Mouse (Mus musculus) megakaryocyte, embryonic 14.5 days (primary cell): ENCODE data around the gene Tmem252. TPM values are rescaled to one million over a fixed set of nuclear protein-coding genes. Genes with fewer than 3 reads are reported as not detected.
"Not testable (repeated sequence)": the region's sequence is repeated elsewhere in the genome, so short reads cannot be mapped to it uniquely, and the experiment has no call there.

ENCODE experiments used
- H3K27me3 ChIP-seq: replicated peaks from 2 replicates; pipeline ENCODE3; 2012; ENCODE audit warnings: inconsistent platforms
- H3K36me3 ChIP-seq: replicated peaks from 2 replicates; pipeline ENCODE3; 2012; ENCODE audit warnings: low read length, inconsistent platforms, mixed read lengths
- H3K4me1 ChIP-seq: 2 replicates; pipeline ENCODE4 v1.6.1; 2012; ENCODE audit warnings: inconsistent platforms
- H3K4me3 ChIP-seq: replicated peaks from 2 replicates; pipeline ENCODE3; 2012; ENCODE audit warnings: moderate library complexity, mild to moderate bottlenecking, inconsistent platforms
- H3K9me3 ChIP-seq: 2 replicates; pipeline ENCODE4 v1.6.1; 2012; ENCODE audit warnings: inconsistent platforms
- FLI1 ChIP-seq: IDR thresholded peaks from 2 replicates; pipeline ENCODE4 v1.6.1; 2012; ENCODE audit warnings: low read length, inconsistent platforms, mixed read lengths
- GATA1 ChIP-seq: IDR thresholded peaks from 3 replicates; pipeline ENCODE4 v1.6.1; 2012; ENCODE audit warnings: mixed read lengths, low read length, inconsistent platforms, borderline replicate concordance
- polyA plus RNA-seq: library from polyadenylated mRNA; stranded (reverse); fragments of >175 nt; gene quantifications from 2 replicates; pipeline ENCODE4 v1.2.3, GENCODE M21; 2012; ENCODE audit warnings: low replicate concordance; ENCODE audit not compliant: insufficient read depth

Tmem252 gene
- polyA plus RNA-seq, 1 experiment, result not detected

DNA sequence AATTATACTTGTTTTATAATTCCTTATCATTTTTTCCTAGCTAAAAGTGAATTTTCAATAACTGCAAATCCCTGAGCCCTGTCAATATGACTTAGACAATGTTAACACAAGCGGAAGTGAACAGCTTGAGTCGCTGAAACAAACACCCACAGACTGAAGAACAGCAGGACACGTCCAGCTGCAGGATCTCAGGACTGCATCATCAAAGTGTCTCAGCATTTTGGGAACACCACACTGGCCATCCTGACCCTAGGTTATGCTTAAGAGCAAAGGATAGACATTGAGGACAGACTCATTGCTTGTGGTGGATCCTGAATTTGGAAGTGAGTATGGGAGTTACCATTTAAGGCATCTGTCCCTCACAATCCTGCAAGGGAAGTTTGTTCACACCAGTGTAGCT is 25.4 kb downstream of the Tmem252 start:
- H3K9me3 ChIP-seq, result no peaks in the 10 kb centered on the region
- H3K27me3 ChIP-seq, result peaks cover 6% of the 10 kb centered on the region
- no peak overlapping the region for H3K4me3 ChIP-seq
- H3K4me1 ChIP-seq, result no peaks in the 10 kb centered on the region; the same call in 1 of the 2 replicates
- no peaks in the 10 kb centered on the region for H3K36me3 ChIP-seq
- TF ChIP-seq GATA1 (no peak), FLI1 (no peak)

DNA sequence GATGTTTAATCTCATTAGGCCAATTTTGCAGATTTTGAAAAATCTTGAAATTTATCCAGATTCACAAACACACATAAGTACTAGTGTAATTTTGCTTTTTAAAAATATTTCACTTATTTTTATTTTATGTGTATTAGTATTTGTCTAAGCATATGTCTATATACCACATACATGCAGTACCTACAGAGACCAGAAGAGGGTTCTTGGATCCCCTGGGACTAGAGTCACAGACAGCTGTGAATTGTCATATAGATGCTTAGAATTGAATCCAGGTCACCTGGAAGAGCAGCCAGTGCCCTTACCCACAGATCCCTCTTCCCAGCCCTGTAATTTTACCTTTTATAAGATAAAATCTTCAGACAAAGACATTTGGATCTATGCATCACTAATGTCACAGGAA is 26.1 kb downstream of the Tmem252 start:
- H3K4me3 ChIP-seq, result no peak overlapping the region
- H3K36me3 ChIP-seq, result no peaks in the 10 kb centered on the region
- no peaks in the 10 kb centered on the region for H3K9me3 ChIP-seq
- TF ChIP-seq FLI1 (no peak), GATA1 (no peak)
- H3K4me1 ChIP-seq, result no peaks in the 10 kb centered on the region; the same call in 1 of the 2 replicates
- H3K27me3 ChIP-seq, result peaks cover 8% of the 10 kb centered on the region

GRCm38 (mm10) chr19:24700664-24701063 is 26.9 kb downstream of the Tmem252 start:
- TF ChIP-seq GATA1, result no peak
- TF ChIP-seq FLI1, result no peak
- Histone ChIP-seq H3K4me3 (no peak overlapping the region), H3K27me3 (peaks cover 8% of the 10 kb centered on the region), H3K4me1 (no peaks in the 10 kb centered on the region; the same call in 1 of the 2 replicates), H3K36me3 (no peaks in the 10 kb centered on the region), H3K9me3 (no peaks in the 10 kb centered on the region)

- Histone ChIP-seq H3K4me1 (no peaks in the 10 kb centered on the region; the same call in 1 of the 2 replicates), H3K27me3 (peaks cover 8% of the 10 kb centered on the region), H3K36me3 (no peaks in the 10 kb centered on the region), H3K4me3 (no peak overlapping the region), H3K9me3 (no peaks in the 10 kb centered on the region)
- TF ChIP-seq GATA1 (no peak), FLI1 (no peak)
Measured at GRCm38 (mm10) chr19:24701716-24702115, 27.9 kb downstream of the Tmem252 start.

DNA sequence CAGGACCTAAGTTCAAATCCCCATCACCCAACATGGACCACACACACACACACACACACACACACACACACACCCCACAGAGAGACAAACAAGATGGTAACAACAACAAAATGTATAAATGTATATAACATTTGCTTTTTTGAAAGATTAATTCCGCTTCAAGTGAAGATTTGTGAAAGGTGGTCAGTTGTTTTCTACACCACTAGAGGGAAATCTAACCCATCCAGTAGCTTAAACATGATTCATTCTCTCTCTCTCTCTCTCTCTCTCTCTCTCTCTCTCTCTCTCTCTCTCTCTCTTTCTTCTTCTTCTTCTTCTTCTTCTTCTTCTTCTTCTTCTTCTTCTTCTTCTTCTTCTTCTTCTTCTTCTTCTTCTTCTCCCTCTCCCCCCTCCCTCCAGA is 29.4 kb downstream of the Tmem252 start:
- H3K9me3 ChIP-seq, H3K36me3 ChIP-seq, H3K4me1 ChIP-seq, H3K4me3 ChIP-seq, H3K27me3 ChIP-seq: not testable (repeated sequence)

GRCm38 (mm10) chr19:24703680-24704079 is 29.9 kb downstream of the Tmem252 start:
- TF ChIP-seq GATA1 (no peak), FLI1 (no peak)
- Histone ChIP-seq H3K9me3 (no peaks in the 10 kb centered on the region), H3K36me3 (no peaks in the 10 kb centered on the region), H3K27me3 (peaks cover 8% of the 10 kb centered on the region), H3K4me3 (no peak overlapping the region), H3K4me1 (peaks cover 3% of the 10 kb centered on the region; the same call in 1 of the 2 replicates)

- Histone ChIP-seq H3K4me1 (0 out of 2 replicates have a peak, but pooled peaks cover 3% of the 10 kb centered on the region), H3K27me3 (peaks cover 10% of the 10 kb centered on the region), H3K4me3 (no peak overlapping the region), H3K9me3 (no peaks in the 10 kb centered on the region), H3K36me3 (no peaks in the 10 kb centered on the region)
- TF ChIP-seq GATA1 (no peak), FLI1 (no peak)
Measured at GRCm38 (mm10) chr19:24704326-24704725, 30.5 kb downstream of the Tmem252 start.

GRCm38 (mm10) chr19:24705395-24705794 is 31.6 kb downstream of the Tmem252 start:
- Histone ChIP-seq H3K4me1 (0 out of 2 replicates have a peak, but pooled peaks cover 3% of the 10 kb centered on the region), H3K36me3 (no peaks in the 10 kb centered on the region), H3K27me3 (peaks cover 10% of the 10 kb centered on the region), H3K9me3 (no peaks in the 10 kb centered on the region), H3K4me3 (no peak overlapping the region)
- no peak for TF ChIP-seq GATA1
- TF ChIP-seq FLI1, result no peak

DNA sequence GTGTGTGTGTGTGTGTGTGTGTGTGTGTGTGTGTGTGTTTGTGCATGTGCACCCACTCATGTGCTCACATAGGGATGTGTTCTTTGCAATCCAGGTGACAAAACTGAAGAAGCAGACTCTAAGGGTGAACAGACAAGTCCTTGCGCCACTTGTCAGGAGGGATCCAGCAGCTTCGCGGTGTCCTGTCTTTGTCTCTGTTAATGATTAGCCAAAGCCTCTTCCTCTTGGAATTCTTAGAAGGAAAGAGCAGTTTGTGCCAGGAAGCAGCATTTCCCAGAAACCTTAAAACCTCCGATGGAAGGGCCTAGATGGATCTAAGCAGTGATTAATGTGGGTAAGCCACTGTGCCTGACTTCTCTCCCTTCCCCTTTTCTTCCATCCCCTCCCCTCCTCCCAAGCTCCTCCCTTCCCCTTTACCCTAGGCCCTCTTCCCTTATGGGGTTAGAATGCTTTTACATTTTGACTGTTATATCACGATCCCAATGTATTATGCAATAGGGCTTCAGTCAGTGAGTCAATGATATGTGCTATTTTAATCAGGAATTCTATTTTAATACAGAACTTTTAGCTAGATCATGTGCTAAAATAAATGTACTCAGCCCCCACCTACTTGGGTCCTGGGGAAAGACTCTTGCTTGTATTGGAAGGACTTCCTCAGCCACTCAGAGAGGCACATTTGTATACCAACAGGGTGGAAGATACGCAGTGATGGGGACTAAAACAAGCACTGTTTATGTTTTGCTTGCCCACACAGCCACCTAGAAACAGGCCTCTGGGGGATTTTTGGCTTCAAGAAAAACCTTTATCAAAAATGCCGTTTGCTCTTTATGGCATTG is 33.5 kb downstream of the Tmem252 start:
- peaks cover 4% of the 10 kb centered on the region for H3K27me3 ChIP-seq
- no peak overlapping the region for H3K4me3 ChIP-seq
- TF ChIP-seq GATA1 (no peak), FLI1 (no peak)
- no peaks in the 10 kb centered on the region for H3K9me3 ChIP-seq
- H3K4me1 ChIP-seq, result 0 out of 2 replicates have a peak, but pooled peaks cover 3% of the 10 kb centered on the region
- no peaks in the 10 kb centered on the region for H3K36me3 ChIP-seq

DNA sequence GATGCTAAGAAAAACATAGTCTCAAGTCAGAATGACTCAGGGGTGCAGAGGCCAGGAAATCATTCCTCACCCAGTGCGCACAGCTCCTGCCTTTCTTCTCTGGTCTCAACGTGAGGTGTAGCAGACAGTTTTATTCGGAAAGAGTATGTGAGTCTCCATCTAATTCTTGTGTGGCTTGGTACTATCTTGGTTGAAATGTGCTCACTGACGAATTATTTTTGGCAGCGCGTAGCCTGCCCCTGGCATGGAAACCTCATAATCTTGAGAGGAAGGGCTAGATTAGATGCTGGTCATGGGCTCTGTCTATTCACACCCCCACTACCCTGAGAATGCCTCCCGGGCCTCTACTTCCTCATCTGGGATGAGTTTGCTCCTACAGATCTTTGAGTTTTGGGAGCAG is 34.2 kb downstream of the Tmem252 start:
- Histone ChIP-seq H3K4me3 (no peak overlapping the region), H3K36me3 (no peaks in the 10 kb centered on the region), H3K4me1 (0 out of 2 replicates have a peak, but pooled peaks cover 3% of the 10 kb centered on the region), H3K9me3 (no peaks in the 10 kb centered on the region), H3K27me3 (peaks cover 4% of the 10 kb centered on the region)
- TF ChIP-seq FLI1, result no peak
- no peak for TF ChIP-seq GATA1
